Mouse (Mus musculus): ENCODE data around the gene Gm9918. TPM values are rescaled to one million over a fixed set of nuclear protein-coding genes. Genes with fewer than 3 reads are reported as not detected.

Gm9918 gene
- polyA plus RNA-seq, 1 experiment from 2014 or later = 0.15 TPM

DNA sequence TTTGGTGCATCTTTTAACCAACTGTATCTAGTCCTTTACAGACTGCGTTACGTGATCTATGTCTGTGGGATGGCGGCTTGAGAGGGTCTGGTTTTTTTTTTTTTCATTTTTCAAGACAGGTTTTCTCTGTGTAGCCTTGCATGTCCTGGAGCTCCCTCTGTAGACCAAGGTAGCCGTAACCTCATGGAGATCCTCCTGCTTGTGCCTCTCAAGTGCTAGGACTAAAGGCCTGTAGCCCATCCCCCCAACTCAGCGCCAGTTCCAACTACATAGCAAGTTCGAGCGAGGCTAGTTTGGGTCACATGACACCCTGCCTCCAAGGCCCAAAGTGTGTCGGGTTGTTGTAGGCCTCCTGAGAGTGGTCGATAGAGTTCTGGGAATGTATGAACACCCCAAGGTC lies 38.4 kb downstream of the Gm9918 start:
- 80% methylated on average over 9 of the region's 9 CpGs for WGBS
- Histone ChIP-seq H3K9ac (ENCODE audit: low read length) (no peak overlapping the region), H3K4me2 (ENCODE audit: low read length) (no peak overlapping the region), H3K4me3 (ENCODE audit: control insufficient read depth in 1 of 2, insufficient read depth in 1 of 2, low read depth in 1 of 2, low read length in 2 of 2) (no peak overlapping the region), H3K9me3 (ENCODE audit: control insufficient read depth, low read length) (no peaks in the 10 kb centered on the region), H3K4me1 (ENCODE audit: control insufficient read depth in 2 of 2, insufficient read depth in 2 of 2, low read length in 2 of 2) (no peaks in the 10 kb centered on the region), H3K27me3 (ENCODE audit: control insufficient read depth, insufficient read depth, low read length) (no peaks in the 10 kb centered on the region), H3K27ac (replicated peaks in 1 of 2; ENCODE audit: control insufficient read depth in 1 of 2, insufficient read depth in 1 of 2, low read depth in 2 of 2, low read length in 2 of 2) (no peak overlapping the region), H3K36me3 (ENCODE audit: control insufficient read depth, insufficient read depth, low read length) (peaks cover 96% of the 10 kb centered on the region)
- ATAC-seq (ENCODE audit: insufficient number of reproducible peaks, insufficient read depth, low FRiP score, low read depth) = no peak

DNA sequence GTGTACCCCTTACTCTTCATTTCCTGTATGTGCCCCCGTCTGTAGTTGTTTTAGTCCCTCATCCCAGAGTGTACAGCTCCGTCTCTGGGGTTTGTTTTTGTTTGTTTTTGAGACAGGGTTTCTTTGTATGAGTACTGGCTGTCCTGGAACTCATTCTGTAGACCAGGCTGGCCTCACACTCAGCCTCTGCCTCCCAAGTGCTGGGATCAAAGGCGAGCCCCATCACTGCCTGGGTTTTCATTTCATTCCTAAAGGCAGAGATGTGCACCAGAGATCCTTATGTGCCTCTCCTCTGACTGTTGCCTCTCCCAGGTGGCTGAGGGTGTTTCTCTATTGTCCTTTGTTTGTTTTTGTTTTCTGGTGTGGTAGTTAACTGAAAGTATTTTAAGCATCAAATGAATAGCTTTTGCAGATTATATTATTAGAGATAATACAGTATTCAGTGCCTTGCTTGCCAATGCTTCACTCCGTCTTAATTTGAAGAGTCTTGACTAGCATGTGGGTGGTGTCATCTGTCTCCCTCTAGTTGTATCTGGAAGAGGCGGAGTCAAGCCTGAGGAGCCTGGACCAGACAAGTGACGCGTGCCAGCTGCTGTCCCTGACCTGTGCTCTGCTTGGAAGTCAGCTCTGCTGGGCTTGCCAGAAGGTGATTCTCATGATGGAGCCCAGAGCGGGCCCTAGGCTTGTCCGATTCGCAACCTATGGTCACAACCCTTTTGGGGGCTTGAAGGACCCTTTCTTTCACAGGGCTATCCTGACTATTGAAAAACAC lies 39.9 kb downstream of the Gm9918 start:
- H3K9me3 ChIP-seq (ENCODE audit: control insufficient read depth, low read length) = no peaks in the 10 kb centered on the region
- H3K4me1 ChIP-seq (ENCODE audit: control insufficient read depth in 2 of 2, insufficient read depth in 2 of 2, low read length in 2 of 2) = no peaks in the 10 kb centered on the region
- H3K27me3 ChIP-seq (ENCODE audit: control insufficient read depth, insufficient read depth, low read length) = no peaks in the 10 kb centered on the region
- WGBS = 63% methylated on average over 10 of the region's 10 CpGs
- no peak overlapping the region for H3K27ac ChIP-seq (replicated peaks in 1 of 2; ENCODE audit: control insufficient read depth in 1 of 2, insufficient read depth in 1 of 2, low read depth in 2 of 2, low read length in 2 of 2)
- H3K9ac ChIP-seq (ENCODE audit: low read length) = no peak overlapping the region
- H3K4me3 ChIP-seq (ENCODE audit: control insufficient read depth in 1 of 2, insufficient read depth in 1 of 2, low read depth in 1 of 2, low read length in 2 of 2) = no peak overlapping the region
- ATAC-seq (ENCODE audit: insufficient number of reproducible peaks, insufficient read depth, low FRiP score, low read depth) = no peak; the same call in 1 of the 2 replicates
- peaks cover 96% of the 10 kb centered on the region for H3K36me3 ChIP-seq (ENCODE audit: control insufficient read depth, insufficient read depth, low read length)
- no peak overlapping the region for H3K4me2 ChIP-seq (ENCODE audit: low read length)

DNA sequence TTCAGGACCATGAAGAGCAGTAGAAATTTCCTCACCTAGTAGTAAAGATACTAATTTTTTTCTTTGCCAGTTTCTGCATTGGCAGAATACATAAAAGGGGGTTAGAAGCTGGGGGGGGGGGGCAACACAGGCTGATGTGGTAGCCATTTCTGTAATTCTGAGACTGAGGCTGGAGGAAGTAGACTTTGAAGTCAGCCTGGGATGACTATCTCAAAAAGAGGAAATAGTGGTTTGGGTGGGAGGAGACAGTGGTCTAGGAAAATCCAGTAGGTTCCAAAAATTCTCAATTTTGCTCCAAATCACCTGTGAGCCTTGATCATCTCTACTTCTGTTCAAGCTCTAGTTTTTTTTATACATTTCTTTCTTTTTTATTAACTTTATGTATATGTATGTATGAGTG lies 41.1 kb downstream of the Gm9918 start:
- ATAC-seq (ENCODE audit: insufficient number of reproducible peaks, insufficient read depth, low FRiP score, low read depth) = no peak
- Histone ChIP-seq H3K27ac (replicated peaks in 1 of 2; ENCODE audit: control insufficient read depth in 1 of 2, insufficient read depth in 1 of 2, low read depth in 2 of 2, low read length in 2 of 2) (no peak overlapping the region), H3K4me3 (ENCODE audit: control insufficient read depth in 1 of 2, insufficient read depth in 1 of 2, low read depth in 1 of 2, low read length in 2 of 2) (no peak overlapping the region), H3K4me2 (ENCODE audit: low read length) (no peak overlapping the region), H3K27me3 (ENCODE audit: control insufficient read depth, insufficient read depth, low read length) (no peaks in the 10 kb centered on the region), H3K36me3 (ENCODE audit: control insufficient read depth, insufficient read depth, low read length) (peaks cover 96% of the 10 kb centered on the region), H3K9me3 (ENCODE audit: control insufficient read depth, low read length) (no peaks in the 10 kb centered on the region), H3K9ac (ENCODE audit: low read length) (no peak overlapping the region), H3K4me1 (ENCODE audit: control insufficient read depth in 2 of 2, insufficient read depth in 2 of 2, low read length in 2 of 2) (no peaks in the 10 kb centered on the region)

DNA sequence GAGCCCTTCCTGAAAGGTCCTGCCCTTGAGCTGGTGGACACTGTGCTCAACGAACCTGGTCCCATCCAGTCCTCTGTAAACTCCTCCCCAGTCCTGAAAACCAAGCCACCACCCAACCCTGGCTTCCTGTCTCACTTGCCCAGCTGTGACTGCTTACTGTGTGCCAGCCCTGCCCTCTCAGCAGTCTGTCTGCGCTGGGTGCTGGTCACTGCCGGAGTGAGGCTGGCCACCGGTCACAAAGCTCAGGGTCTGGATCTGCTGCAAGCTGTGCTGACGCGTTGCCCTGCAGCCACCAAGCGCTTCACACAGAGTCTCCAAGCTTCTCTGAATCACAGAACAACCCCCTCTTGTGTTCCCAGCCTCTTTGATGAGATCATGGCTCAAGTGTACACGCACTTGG lies 44.9 kb downstream of the Gm9918 start:
- H3K9ac ChIP-seq (ENCODE audit: low read length) = no peak overlapping the region
- no peak for ATAC-seq (ENCODE audit: insufficient number of reproducible peaks, insufficient read depth, low FRiP score, low read depth)
- H3K4me3 ChIP-seq (ENCODE audit: control insufficient read depth in 1 of 2, insufficient read depth in 1 of 2, low read depth in 1 of 2, low read length in 2 of 2) = no peak overlapping the region
- H3K4me2 ChIP-seq (ENCODE audit: low read length) = no peak overlapping the region
- H3K9me3 ChIP-seq (ENCODE audit: control insufficient read depth, low read length) = no peaks in the 10 kb centered on the region
- peaks cover 93% of the 10 kb centered on the region for H3K36me3 ChIP-seq (ENCODE audit: control insufficient read depth, insufficient read depth, low read length)
- H3K27me3 ChIP-seq (ENCODE audit: control insufficient read depth, insufficient read depth, low read length) = no peaks in the 10 kb centered on the region
- H3K27ac ChIP-seq (replicated peaks in 1 of 2; ENCODE audit: control insufficient read depth in 1 of 2, insufficient read depth in 1 of 2, low read depth in 2 of 2, low read length in 2 of 2) = no peak overlapping the region
- H3K4me1 ChIP-seq (ENCODE audit: control insufficient read depth in 2 of 2, insufficient read depth in 2 of 2, low read length in 2 of 2) = no peaks in the 10 kb centered on the region
- 88% methylated on average over 8 of the region's 8 CpGs for WGBS

DNA sequence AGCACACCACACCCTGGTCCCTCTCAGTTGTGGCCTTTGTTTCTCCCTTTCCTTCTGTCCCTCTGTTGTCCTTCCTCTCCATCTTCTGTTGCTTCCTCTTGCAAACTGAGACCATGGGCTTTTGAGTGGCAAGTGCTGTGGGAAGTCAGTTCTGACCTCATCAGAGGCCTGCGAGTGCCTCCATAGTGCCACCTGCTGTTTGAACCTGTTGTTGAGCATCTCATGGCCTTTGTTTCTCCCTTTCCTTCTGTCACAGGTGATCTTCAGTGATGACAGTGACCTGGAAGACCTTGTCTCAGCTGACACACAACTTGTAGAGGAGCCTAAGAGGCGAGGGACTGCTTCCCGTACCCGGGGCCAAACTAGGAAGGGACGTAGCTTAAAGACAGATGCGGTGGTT lies 45.9 kb downstream of the Gm9918 start:
- Histone ChIP-seq H3K9ac (ENCODE audit: low read length) (no peak overlapping the region), H3K4me2 (ENCODE audit: low read length) (no peak overlapping the region), H3K4me3 (ENCODE audit: control insufficient read depth in 1 of 2, insufficient read depth in 1 of 2, low read depth in 1 of 2, low read length in 2 of 2) (no peak overlapping the region), H3K9me3 (ENCODE audit: control insufficient read depth, low read length) (no peaks in the 10 kb centered on the region), H3K27me3 (ENCODE audit: control insufficient read depth, insufficient read depth, low read length) (no peaks in the 10 kb centered on the region), H3K27ac (replicated peaks in 1 of 2; ENCODE audit: control insufficient read depth in 1 of 2, insufficient read depth in 1 of 2, low read depth in 2 of 2, low read length in 2 of 2) (no peak overlapping the region), H3K4me1 (ENCODE audit: control insufficient read depth in 2 of 2, insufficient read depth in 2 of 2, low read length in 2 of 2) (no peaks in the 10 kb centered on the region), H3K36me3 (ENCODE audit: control insufficient read depth, insufficient read depth, low read length) (peaks cover 94% of the 10 kb centered on the region)
- 83% methylated on average over 6 of the region's 6 CpGs for WGBS
- ATAC-seq (ENCODE audit: insufficient number of reproducible peaks, insufficient read depth, low FRiP score, low read depth) = no peak; the same call in 1 of the 2 replicates

Other genes with a start within 250 kb of the Gm9918 start
- gene Krt18, start 242.4 kb upstream of the Gm9918 start, polyA plus RNA-seq (2014; fragmentation: Nextera tagmentation; extraction: Ambion mirVana) = 15.4 and 20.6 TPM in 2 replicates
- 70.8 and 78.0 TPM in 2 replicates for gene Eif4b, start 196.8 kb upstream of the Gm9918 start, polyA plus RNA-seq (2014; fragmentation: Nextera tagmentation; extraction: Ambion mirVana)
- gene Tns2, start 170.2 kb upstream of the Gm9918 start, polyA plus RNA-seq (2014; fragmentation: Nextera tagmentation; extraction: Ambion mirVana) = 27.2 and 30.1 TPM in 2 replicates
- gene Spryd3, start 134.3 kb upstream of the Gm9918 start, polyA plus RNA-seq (2014; fragmentation: Nextera tagmentation; extraction: Ambion mirVana) = 12.0 and 12.4 TPM in 2 replicates
- gene Igfbp6, start 126.2 kb upstream of the Gm9918 start, polyA plus RNA-seq (2014; fragmentation: Nextera tagmentation; extraction: Ambion mirVana) = 6.5 and 7.7 TPM in 2 replicates
- gene Soat2, start 120.0 kb upstream of the Gm9918 start, polyA plus RNA-seq (2014; fragmentation: Nextera tagmentation; extraction: Ambion mirVana) = 0.20 and 0.32 TPM in 2 replicates
- 27.1 and 28.4 TPM in 2 replicates for gene Zfp740, start 67.3 kb upstream of the Gm9918 start, polyA plus RNA-seq (2014; fragmentation: Nextera tagmentation; extraction: Ambion mirVana)
- 35.1 and 36.4 TPM in 2 replicates for gene Csad, start 65.8 kb upstream of the Gm9918 start, polyA plus RNA-seq (2014; fragmentation: Nextera tagmentation; extraction: Ambion mirVana)
- 0.65 and 1.4 TPM in 2 replicates for gene Itgb7, start 38.6 kb upstream of the Gm9918 start, polyA plus RNA-seq (2014; fragmentation: Nextera tagmentation; extraction: Ambion mirVana)
- 6.7 and 7.6 TPM in 2 replicates for gene Rarg, start 13.0 kb upstream of the Gm9918 start, polyA plus RNA-seq (2014; fragmentation: Nextera tagmentation; extraction: Ambion mirVana)
- 39.2 and 41.3 TPM in 2 replicates for gene Mfsd5, start 8.9 kb downstream of the Gm9918 start, polyA plus RNA-seq (2014; fragmentation: Nextera tagmentation; extraction: Ambion mirVana)
- 13.5 and 16.2 TPM in 2 replicates for gene Espl1, start 25.7 kb downstream of the Gm9918 start, polyA plus RNA-seq (2014; fragmentation: Nextera tagmentation; extraction: Ambion mirVana)
- gene Pfdn5, start 55.6 kb downstream of the Gm9918 start, polyA plus RNA-seq (2014; fragmentation: Nextera tagmentation; extraction: Ambion mirVana) = 397 and 431 TPM in 2 replicates
- 59.9 and 72.7 TPM in 2 replicates for gene Myg1, start 61.1 kb downstream of the Gm9918 start, polyA plus RNA-seq (2014; fragmentation: Nextera tagmentation; extraction: Ambion mirVana)
- gene Aaas, start 80.2 kb downstream of the Gm9918 start, polyA plus RNA-seq (2014; fragmentation: Nextera tagmentation; extraction: Ambion mirVana) = 45.0 and 48.4 TPM in 2 replicates
- 0.22 TPM in 1 of 2 replicates, not detected in the other for gene Sp7, start 96.6 kb downstream of the Gm9918 start, polyA plus RNA-seq (2014; fragmentation: Nextera tagmentation; extraction: Ambion mirVana)
- 8.0 and 8.2 TPM in 2 replicates for gene Sp1, start 135.6 kb downstream of the Gm9918 start, polyA plus RNA-seq (2014; fragmentation: Nextera tagmentation; extraction: Ambion mirVana)
- gene Amhr2, start 174.8 kb downstream of the Gm9918 start, polyA plus RNA-seq (2014; fragmentation: Nextera tagmentation; extraction: Ambion mirVana) = 2.1 and 3.1 TPM in 2 replicates
- gene Prr13, start 188.5 kb downstream of the Gm9918 start, polyA plus RNA-seq (2014; fragmentation: Nextera tagmentation; extraction: Ambion mirVana) = 108 and 114 TPM in 2 replicates
- gene Pcbp2, start 200.0 kb downstream of the Gm9918 start, polyA plus RNA-seq (2014; fragmentation: Nextera tagmentation; extraction: Ambion mirVana) = 184 and 194 TPM in 2 replicates
- 4.2 TPM in 1 of 2 replicates, not detected in the other for gene Gm10337, start 233.2 kb downstream of the Gm9918 start, polyA plus RNA-seq (2014; fragmentation: Nextera tagmentation; extraction: Ambion mirVana)
- 10.4 and 10.7 TPM in 2 replicates for gene Map3k12, start 246.5 kb downstream of the Gm9918 start, polyA plus RNA-seq (2014; fragmentation: Nextera tagmentation; extraction: Ambion mirVana)
- 81.7 and 83.8 TPM in 2 replicates for gene Tarbp2, start 247.6 kb downstream of the Gm9918 start, polyA plus RNA-seq (2014; fragmentation: Nextera tagmentation; extraction: Ambion mirVana)